Mouse (Mus musculus) kidney, postnatal 0 days (tissue): Measurements from ENCODE around the gene Ucp3. TPM values are rescaled to one million over a fixed set of nuclear protein-coding genes. Genes with fewer than 3 reads are reported as not detected.
A peak's percentile ranks its signal among the peaks of the same experiment; 100 is the strongest.

Experiments used
- ATAC-seq: fragments of 200-750 bp; cut with Nextera tagmentation; replicated peaks from 2 replicates; pipeline ENCODE4 v1.8.0; 2017; ENCODE audit warnings: low read depth, moderate number of reproducible peaks, moderate TSS enrichment, moderate library complexity; ENCODE audit not compliant: low FRiP score
- DNase-seq: peaks from one replicate; pipeline ENCODE4 v3.0.0-alpha.2; 2016; ENCODE audit warnings: low spot score
- H3K27ac ChIP-seq: fragments of 300-500 bp; sonication (generic); 2 replicates; pipeline ENCODE4 v1.5.1; 2014; ENCODE audit warnings: mild to moderate bottlenecking
- H3K27me3 ChIP-seq: fragments of 300-500 bp; sonication (generic); 2 replicates; pipeline ENCODE4 v1.6.1; 2014; ENCODE audit warnings: low read length, mixed read lengths; ENCODE audit not compliant: insufficient read depth
- H3K36me3 ChIP-seq: fragments of 300-500 bp; sonication (generic); 2 replicates; pipeline ENCODE4 v1.6.1; 2014; ENCODE audit warnings: low read length, mixed read lengths; ENCODE audit not compliant: insufficient read depth
- H3K4me1 ChIP-seq: fragments of 300-500 bp; sonication (generic); replicated peaks from 2 replicates; pipeline ENCODE4 v1.6.1; 2014; ENCODE audit warnings: antibody characterized with exemption, low read length, mixed read lengths; ENCODE audit not compliant: insufficient read depth
- H3K4me2 ChIP-seq: fragments of 300-500 bp; sonication (generic); 2 replicates; pipeline ENCODE4 v1.6.1; 2014; ENCODE audit warnings: mild to moderate bottlenecking, low read length, moderate library complexity, mixed read lengths
- H3K4me3 ChIP-seq: fragments of 300-500 bp; sonication (generic); replicated peaks from 2 replicates; pipeline ENCODE4 v1.5.1; 2014; ENCODE audit warnings: low read depth, low read length
- H3K9ac ChIP-seq: fragments of 300-500 bp; sonication (generic); 2 replicates; pipeline ENCODE4 v1.6.1; 2014; ENCODE audit warnings: low read depth, low read length
- H3K9me3 ChIP-seq: fragments of 300-500 bp; sonication (generic); replicated peaks from 2 replicates; pipeline ENCODE4 v1.6.1; 2016; ENCODE audit warnings: low read length, inconsistent platforms, mixed read lengths
- CTCF ChIP-seq: IDR thresholded peaks from 2 replicates; pipeline ENCODE4 v1.5.1; 2016; ENCODE audit warnings: antibody characterized with exemption, low read depth, mild to moderate bottlenecking, moderate library complexity
- WGBS: fragments of 180-500 bp; shearing (Covaris S2); extraction: QIAGEN DNeasy Blood & Tissue Kit; methylation state at CpG from one replicate; pipeline ENCODE4 v1.1.7; 2014; 5-methylcytosine and 5-hydroxymethylcytosine counted together
- polyA plus RNA-seq: library from polyadenylated mRNA; unstranded; fragments of >200 nt; fragmentation: Nextera tagmentation; extraction: Ambion mirVana; gene quantifications from 2 replicates; pipeline ENCODE4 v1.2.1, GENCODE M21; 2015

Ucp3 gene
- polyA plus RNA-seq, 1 experiment from 2014 or later, result 0.05 TPM

- ATAC-seq (no peak), DNase-seq (no peak)
- H3K27ac ChIP-seq, result no peak overlapping the region
- no peaks in the 10 kb centered on the region for H3K9me3 ChIP-seq
- no peak overlapping the region for H3K4me2 ChIP-seq
- H3K4me3 ChIP-seq, result no peak overlapping the region
- no peaks in the 10 kb centered on the region for H3K27me3 ChIP-seq
- 91% methylated on average over 1 of the region's 1 CpGs for WGBS
- no peak overlapping the region for H3K9ac ChIP-seq
- peaks cover 10% of the 10 kb centered on the region; the same call in 1 of the 2 replicates for H3K4me1 ChIP-seq
- TF ChIP-seq CTCF, result no peak
- H3K36me3 ChIP-seq, result peaks cover 8% of the 10 kb centered on the region; the same call in 1 of the 2 replicates
These were observed 3.3 kb upstream of the Ucp3 start for GRCm38 (mm10) chr7:100469502-100469901.

- no peaks in the 10 kb centered on the region for H3K27me3 ChIP-seq
- no peak for TF ChIP-seq CTCF
- H3K27ac ChIP-seq, result no peak overlapping the region
- no peaks in the 10 kb centered on the region for H3K9me3 ChIP-seq
- WGBS, result 92% methylated on average over 11 of the region's 11 CpGs
- no peak overlapping the region for H3K9ac ChIP-seq
- no peak overlapping the region for H3K4me3 ChIP-seq
- DNase-seq (no peak), ATAC-seq (no peak)
- no peaks in the 10 kb centered on the region; the same call in 1 of the 2 replicates for H3K4me1 ChIP-seq
- H3K36me3 ChIP-seq, result peaks cover 8% of the 10 kb centered on the region; the same call in 1 of the 2 replicates
- no peak overlapping the region for H3K4me2 ChIP-seq
These were observed 1.9 kb upstream of the Ucp3 start for GRCm38 (mm10) chr7:100470796-100471406.

- H3K4me3 ChIP-seq, result no peak overlapping the region
- no peak for ATAC-seq
- H3K9ac ChIP-seq, result no peak overlapping the region
- WGBS, result 85% methylated on average over 1 of the region's 1 CpGs
- H3K4me1 ChIP-seq, result no peaks in the 10 kb centered on the region
- no peaks in the 10 kb centered on the region for H3K9me3 ChIP-seq
- TF ChIP-seq CTCF, result no peak
- H3K36me3 ChIP-seq, result peaks cover 8% of the 10 kb centered on the region; the same call in 1 of the 2 replicates
- no peak for DNase-seq
- no peak overlapping the region for H3K27ac ChIP-seq
- no peaks in the 10 kb centered on the region for H3K27me3 ChIP-seq
- no peak overlapping the region for H3K4me2 ChIP-seq
These were observed 1.4 kb upstream of the Ucp3 start for GRCm38 (mm10) chr7:100471407-100471797.

- DNase-seq, result no peak
- H3K4me1 ChIP-seq, result no peaks in the 10 kb centered on the region
- no peak overlapping the region for H3K9ac ChIP-seq
- H3K4me2 ChIP-seq, result no peak overlapping the region
- ATAC-seq, result no peak
- H3K27me3 ChIP-seq, result no peaks in the 10 kb centered on the region
- no peaks in the 10 kb centered on the region for H3K9me3 ChIP-seq
- 71% methylated on average over 9 of the region's 9 CpGs for WGBS
- H3K36me3 ChIP-seq, result peaks cover 7% of the 10 kb centered on the region; the same call in 1 of the 2 replicates
- no peak overlapping the region for H3K4me3 ChIP-seq
- TF ChIP-seq CTCF, result no peak
- no peak overlapping the region for H3K27ac ChIP-seq
These were observed 1.2 kb downstream of the Ucp3 start for GRCm38 (mm10) chr7:100473846-100474454.

GRCm38 (mm10) chr7:100474680-100475079 lies 1.9 kb downstream of the Ucp3 start:
- WGBS, result 53% methylated on average over 1 of the region's 1 CpGs
- Histone ChIP-seq H3K4me2 (no peak overlapping the region), H3K4me1 (no peaks in the 10 kb centered on the region), H3K27me3 (no peaks in the 10 kb centered on the region), H3K4me3 (no peak overlapping the region), H3K27ac (no peak overlapping the region), H3K9ac (no peak overlapping the region), H3K9me3 (no peaks in the 10 kb centered on the region), H3K36me3 (peaks cover under 1% of the 10 kb centered on the region; the same call in 1 of the 2 replicates)
- TF ChIP-seq CTCF, result no peak
- no peak; the same call in 1 of the 2 replicates for ATAC-seq
- DNase-seq, result no peak

- Histone ChIP-seq H3K27me3 (no peaks in the 10 kb centered on the region), H3K27ac (0 out of 2 replicates have a peak overlapping the region, but pooled peaks have one; percentile 8), H3K9ac (0 out of 2 replicates have a peak overlapping the region, but pooled peaks have one; percentile 13), H3K4me2 (no peak overlapping the region; the same call in 1 of the 2 replicates), H3K36me3 (no peaks in the 10 kb centered on the region), H3K9me3 (no peaks in the 10 kb centered on the region), H3K4me3 (no peak overlapping the region), H3K4me1 (no peaks in the 10 kb centered on the region)
- TF ChIP-seq CTCF, result no peak
- WGBS, result 74% methylated on average over 20 of the region's 20 CpGs
- DNase-seq (no peak), ATAC-seq (peak; percentile 57)
These were observed 6.5 kb downstream of the Ucp3 start for GRCm38 (mm10) chr7:100479100-100479822.
